8 mouse cellular contexts compared by ENCODE assay signal in the genomic region with DNA sequence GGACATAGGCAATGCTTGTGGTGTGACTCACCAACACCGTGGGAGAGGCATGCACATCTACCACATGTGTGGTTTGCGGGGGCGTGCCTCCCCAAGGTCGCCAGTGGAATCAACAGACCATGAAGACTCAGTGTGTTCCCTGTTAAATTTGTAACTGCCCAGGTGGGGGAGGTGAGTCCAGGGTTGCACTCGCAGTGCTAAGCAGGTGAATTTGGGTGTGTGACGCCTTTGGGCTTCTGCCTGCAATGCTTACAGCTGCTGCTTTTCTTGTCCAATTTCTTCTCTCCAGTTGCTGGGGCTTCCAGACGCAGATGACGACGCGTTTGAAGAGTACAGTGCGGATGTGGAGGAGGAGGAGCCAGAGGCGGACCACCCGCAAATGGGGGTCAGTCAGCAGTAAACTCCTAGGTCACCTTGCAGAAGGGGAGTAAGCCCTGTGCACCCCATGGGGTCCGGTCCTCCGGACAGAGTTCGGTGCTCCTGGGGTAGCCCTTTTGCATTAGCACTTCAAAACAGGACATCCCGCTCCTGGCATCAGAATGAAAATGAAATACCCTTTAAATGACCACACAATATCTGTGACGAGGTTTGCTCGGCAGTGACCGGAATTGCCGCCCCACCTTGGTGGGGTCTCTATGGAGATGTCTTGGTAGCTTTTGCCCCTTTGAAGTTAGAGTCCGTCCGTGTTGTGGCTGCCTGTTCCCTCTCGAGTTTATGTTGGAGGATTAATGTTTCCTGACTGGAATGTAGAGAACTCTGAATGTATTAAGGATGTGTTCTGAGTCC. TPM values are rescaled to one million over a fixed set of nuclear protein-coding genes. Genes with fewer than 3 reads are reported as not detected.
DNase-seq lines count a peak whose midpoint lies in the region; ATAC-seq and TF ChIP-seq lines count a peak whose summit lies in the region.

No protein-coding gene starts in this region.

- intact Hi-C loops in left cerebral cortex, postnatal 14 days (cut with DNase I), result no loop called here

- POLR2A ChIA-PET in Patski (lab: Charles Lee), result interaction anchor here (0.5 kb wide), 1 partner anchor 148 kb away, joined by 4 read pairs; no protein-coding TSS in a partner anchor

- peak; percentile 47 to 49 for DNase-seq in left cerebral cortex, adult 18-20 months (ENCODE audit: low spot score in 2 of 2)
- no peak for DNase-seq in left cerebral cortex, postnatal 14 days (ENCODE audit: low spot score in 2 of 2)
- DNase-seq in Patski (ENCODE audit: low read depth, low spot score), result no peak
- peak; percentile 94 for DNase-seq in kidney, adult 9 months
- peak; percentile 27 to 44 for DNase-seq in thymus, adult 18-20 months
- DNase-seq in layer of hippocampus, adult 9-10 months (ENCODE audit: low spot score), result no peak

- H3K36me3 ChIP-seq in forebrain, embryonic 16.5 days (ENCODE audit: control insufficient read depth, insufficient read depth), result peaks cover 5% of the 10 kb centered on the region; the same call in 1 of the 2 replicates
- no peaks in the 10 kb centered on the region for H3K36me3 ChIP-seq in megakaryocyte, embryonic 14.5 days (replicated peaks; ENCODE audit: low read length)

- ATAC-seq in Patski, result peak; percentile 40
- peak; percentile 3; the same call in 1 of the 2 replicates for ATAC-seq in forebrain, embryonic 16.5 days

- H3K27me3 ChIP-seq in Patski, result no peaks in the 10 kb centered on the region
- H3K27me3 ChIP-seq in forebrain, embryonic 16.5 days (replicated peaks; ENCODE audit: control insufficient read depth, insufficient read depth, low read length), result no peaks in the 10 kb centered on the region
- peaks cover 74% of the 10 kb centered on the region for H3K27me3 ChIP-seq in megakaryocyte, embryonic 14.5 days (replicated peaks)

- H3K27ac ChIP-seq in forebrain, embryonic 16.5 days (ENCODE audit: low read length), result no peak overlapping the region

- H3K4me1 ChIP-seq in forebrain, embryonic 16.5 days (replicated peaks; ENCODE audit: control insufficient read depth, insufficient read depth, low read length), result peaks cover 32% of the 10 kb centered on the region
- peaks cover 17% of the 10 kb centered on the region for H3K4me1 ChIP-seq in megakaryocyte, embryonic 14.5 days

- in situ Hi-C loops in Patski (cut with MboI; ENCODE audit: low pct_unique_long_range_greater_than_20kb), result no loop called here

- H3K9me3 ChIP-seq in forebrain, embryonic 16.5 days (ENCODE audit: control insufficient read depth, low read length), result no peaks in the 10 kb centered on the region
- H3K9me3 ChIP-seq in megakaryocyte, embryonic 14.5 days, result peaks cover 13% of the 10 kb centered on the region

- H3K4me3 ChIP-seq in forebrain, embryonic 16.5 days (replicated peaks; ENCODE audit: low read length), result peak overlapping the region; percentile 42
- peak overlapping the region; percentile 88 for H3K4me3 ChIP-seq in megakaryocyte, embryonic 14.5 days (replicated peaks)

- H3K9ac ChIP-seq in forebrain, embryonic 16.5 days (replicated peaks; ENCODE audit: low read depth, low read length), result peak overlapping the region; percentile 55

- 9% methylated on average over 24 of the region's 24 CpGs for WGBS in forebrain, embryonic 16.5 days

- CTCF ChIA-PET in Patski (lab: Charles Lee), result no interaction called here

- TF ChIP-seq CTCF in Patski (IDR thresholded peaks at IDR 0.05), result no peak

- H3K4me2 ChIP-seq in forebrain, embryonic 16.5 days (ENCODE audit: low read length), result peak overlapping the region; percentile 72

RNA-seq across cellular contexts. Expression of a gene that starts 17.5 kb away (rescaled TPM):
- 100 to 1,000 TPM; 106 to 117 TPM for total RNA-seq in left cerebral cortex, adult 18-20 months (2021)
- 10 to 100 TPM; 91.4 to 98.7 TPM for total RNA-seq in left cerebral cortex, postnatal 14 days (2021)
- polyA plus RNA-seq in Patski (2021), result 3.6 TPM
- 163 and 168 TPM in 2 replicates for polyA plus RNA-seq in forebrain, embryonic 16.5 days (2015; fragmentation: Nextera tagmentation; extraction: Ambion mirVana)
- polyA plus RNA-seq in megakaryocyte, embryonic 14.5 days (2012; ENCODE audit: insufficient read depth, low replicate concordance), result 0.16 TPM in 1 of 2 replicates, not detected in the other

Comparison
In these comparisons a context has a peak if more than half of its experiments do, and no peak if none do; other contexts are left out.
1. DNase-seq: peak in left cerebral cortex, adult 18-20 months (2 of 2), kidney, adult 9 months (single experiment) and thymus, adult 18-20 months (2 of 2); none in left cerebral cortex, postnatal 14 days (0 of 2), Patski (single experiment) and layer of hippocampus, adult 9-10 months (single experiment).
2. RNA of a gene that starts 17.5 kb away (polyA plus RNA-seq): 163 to 168 TPM in forebrain, embryonic 16.5 days; 3.6 TPM in Patski (single experiment) and 0.16 TPM in megakaryocyte, embryonic 14.5 days; every median in the first group is over 10 times any median in the second.